8 mouse cellular contexts compared by ENCODE assay signal in the genomic region with DNA sequence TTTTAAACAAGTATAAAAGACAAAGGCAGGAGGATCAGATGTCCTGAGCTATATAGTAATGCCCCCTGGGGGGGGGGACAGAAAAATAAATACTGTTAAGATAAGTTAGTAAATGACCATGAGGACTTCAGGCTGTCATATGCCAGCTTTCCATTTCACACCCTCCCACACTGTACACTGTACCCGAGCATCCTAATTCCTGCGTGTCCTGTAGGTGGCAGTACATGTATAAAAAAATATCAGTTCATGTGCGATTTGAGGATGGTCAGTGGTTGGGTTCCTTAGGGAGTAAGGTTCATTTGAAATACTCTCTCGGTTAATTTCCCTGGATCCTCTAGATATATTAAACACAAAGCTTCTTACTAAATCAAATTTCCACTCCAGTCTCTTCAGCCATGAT. TPM values are rescaled to one million over a fixed set of nuclear protein-coding genes. Genes with fewer than 3 reads are reported as not detected.
DNase-seq lines count a peak whose midpoint lies in the region; ATAC-seq and TF ChIP-seq lines count a peak whose summit lies in the region.

No protein-coding gene starts in this region.

- no peak overlapping the region for H3K27ac ChIP-seq in heart, embryonic 10.5 days

- H3K4me3 ChIP-seq in heart, embryonic 10.5 days: no peak overlapping the region

- H3K9me3 ChIP-seq in heart, embryonic 10.5 days: no peaks in the 10 kb centered on the region

- H3K27me3 ChIP-seq in heart, embryonic 10.5 days (ENCODE audit: insufficient read depth, poor library complexity, severe bottlenecking): no peaks in the 10 kb centered on the region
- no peaks in the 10 kb centered on the region for H3K27me3 ChIP-seq in Patski

- in situ Hi-C loops in Patski (cut with MboI; ENCODE audit: low pct_unique_long_range_greater_than_20kb): no loop called here

- WGBS in heart, embryonic 10.5 days: 56% methylated on average over 4 of the region's 4 CpGs

- peak; percentile 61 for TF ChIP-seq CTCF in Patski (IDR thresholded peaks at IDR 0.05)

- H3K36me3 ChIP-seq in heart, embryonic 10.5 days: no peaks in the 10 kb centered on the region

- ATAC-seq in Patski: peak; percentile 60
- peak; percentile 84 for ATAC-seq in megakaryocyte, adult 5-6 weeks (ENCODE audit: poor library complexity, severe bottlenecking)

- intact Hi-C loops in heart, postnatal 14 days (cut with DNase I): loop anchor here (1.0 to 2.0 kb wide), 2 partner anchors 38 to 144 kb away; no protein-coding TSS in a partner anchor

- H3K4me1 ChIP-seq in heart, embryonic 10.5 days: no peaks in the 10 kb centered on the region

- CTCF ChIA-PET in Patski (lab: Charles Lee): interaction anchor here (0.9 to 3.0 kb wide), 5 partner anchors 9 to 144 kb away, joined by 3 to 14 read pairs (median 5); no protein-coding TSS in a partner anchor

- peak; percentile 83 for DNase-seq in heart, adult 11 months
- DNase-seq in heart, embryonic 10.5 days (ENCODE audit: low spot score): no peak
- DNase-seq in Patski (ENCODE audit: low read depth, low spot score): no peak
- DNase-seq in cerebellum, postnatal 36 days: peak; percentile 25 to 49
- DNase-seq in heart, postnatal 14 days: peak; percentile 26 to 51
- peak; percentile 57 to 61 for DNase-seq in kidney, postnatal 36 days
- peak; percentile 67 for DNase-seq in thymus, postnatal 14 days

- POLR2A ChIA-PET in Patski (lab: Charles Lee): no interaction called here

RNA-seq across cellular contexts. Expression of gene Psma6, which starts 29.1 kb away (rescaled TPM):
- polyA plus RNA-seq in heart, embryonic 10.5 days (2016; fragmentation: Nextera tagmentation; extraction: Ambion mirVana): 365 and 409 TPM in 2 replicates
- polyA plus RNA-seq in Patski (2021): 212 TPM
- total RNA-seq in heart, postnatal 14 days (2021): 100 to 1,000 TPM; 160 to 168 TPM
- 237 and 241 TPM in 2 replicates for total RNA-seq in megakaryocyte, adult 5-6 weeks (2015)
- 230 and 242 TPM in 2 replicates for total RNA-seq in megakaryocyte, adult 5-6 weeks (2017)

RNA-seq across cellular contexts. Expression of gene Ppp2r3c, which starts 52.1 kb away (rescaled TPM):
- polyA plus RNA-seq in heart, embryonic 10.5 days (2016; fragmentation: Nextera tagmentation; extraction: Ambion mirVana): 11.0 and 14.2 TPM in 2 replicates
- polyA plus RNA-seq in Patski (2021): 20.4 TPM
- 1 to 10 TPM; 8.3 to 8.9 TPM for total RNA-seq in heart, postnatal 14 days (2021)
- total RNA-seq in megakaryocyte, adult 5-6 weeks (2015): 26.7 TPM in 2 replicates
- total RNA-seq in megakaryocyte, adult 5-6 weeks (2017): 19.7 and 20.4 TPM in 2 replicates

RNA-seq across cellular contexts. Expression of gene 1110008L16Rik, which starts 55.5 kb away (rescaled TPM):
- polyA plus RNA-seq in heart, embryonic 10.5 days (2016; fragmentation: Nextera tagmentation; extraction: Ambion mirVana): 13.3 and 14.2 TPM in 2 replicates
- polyA plus RNA-seq in Patski (2021): 18.7 TPM
- total RNA-seq in heart, postnatal 14 days (2021): 1 to 10 TPM; 8.2 to 9.2 TPM
- total RNA-seq in megakaryocyte, adult 5-6 weeks (2015): 6.1 and 7.8 TPM in 2 replicates
- total RNA-seq in megakaryocyte, adult 5-6 weeks (2017): 5.0 and 6.5 TPM in 2 replicates

Comparison
In these comparisons a context has a peak if more than half of its experiments do, and no peak if none do; other contexts are left out.
1. DNase-seq: peak in heart, adult 11 months (single experiment), cerebellum, postnatal 36 days (2 of 2), heart, postnatal 14 days (2 of 2), kidney, postnatal 36 days (2 of 2) and thymus, postnatal 14 days (single experiment); none in heart, embryonic 10.5 days (single experiment) and Patski (single experiment).